Mouse (Mus musculus) liver, postnatal 0 days (tissue): ENCODE data around the gene Pgs1. TPM values are rescaled to one million over a fixed set of nuclear protein-coding genes. Genes with fewer than 3 reads are reported as not detected.

Experiments
- ATAC-seq: fragments of 200-750 bp; cut with Nextera tagmentation; 2 replicates; pipeline ENCODE4 v1.8.0; 2017; ENCODE audit warnings: mild to moderate bottlenecking, moderate library complexity
- DNase-seq: peaks from one replicate; pipeline ENCODE4 v3.0.0-alpha.2; 2016
- H3K27ac ChIP-seq: fragments of 300-500 bp; sonication (generic); 2 replicates; pipeline ENCODE4 v1.5.1; 2014; ENCODE audit warnings: antibody characterized with exemption, moderate library complexity, mild to moderate bottlenecking, low read depth
- H3K27me3 ChIP-seq: fragments of 300-500 bp; sonication (generic); 2 replicates; pipeline ENCODE4 v1.6.1; 2014; ENCODE audit warnings: low read length, control low read depth, mixed read lengths; ENCODE audit not compliant: insufficient read depth
- H3K36me3 ChIP-seq: fragments of 300-500 bp; sonication (generic); replicated peaks from 2 replicates; pipeline ENCODE4 v1.6.1; 2014; ENCODE audit warnings: mild to moderate bottlenecking, control low read depth, low read length, moderate library complexity, mixed read lengths; ENCODE audit not compliant: insufficient read depth
- H3K4me1 ChIP-seq: fragments of 300-500 bp; sonication (generic); 2 replicates; pipeline ENCODE4 v1.6.1; 2014; ENCODE audit warnings: antibody characterized with exemption, mild to moderate bottlenecking, control low read depth; ENCODE audit not compliant: insufficient read depth
- H3K4me2 ChIP-seq: fragments of 300-500 bp; sonication (generic); 2 replicates; pipeline ENCODE4 v1.6.1; 2014; ENCODE audit warnings: low read depth, mild to moderate bottlenecking, low read length, moderate library complexity, mixed read lengths
- H3K4me3 ChIP-seq: fragments of 300-500 bp; sonication (generic); 2 replicates; pipeline ENCODE4 v1.5.1; 2014; ENCODE audit warnings: low read depth, low read length
- H3K9ac ChIP-seq: fragments of 300-500 bp; sonication (generic); replicated peaks from 2 replicates; pipeline ENCODE4 v1.6.1; 2014; ENCODE audit warnings: mild to moderate bottlenecking, moderate library complexity
- H3K9me3 ChIP-seq: fragments of 300-500 bp; sonication (generic); 2 replicates; pipeline ENCODE4 v1.6.1; 2016; ENCODE audit warnings: mild to moderate bottlenecking, control low read depth, low read length, mixed read lengths
- CTCF ChIP-seq: sonication (generic); IDR thresholded peaks from 2 replicates; pipeline ENCODE4 v1.5.1; 2016; ENCODE audit warnings: antibody characterized with exemption, low read depth
- EP300 ChIP-seq: IDR thresholded peaks from 2 replicates; pipeline ENCODE4 v1.6.1; 2016; ENCODE audit warnings: antibody characterized with exemption, low read depth, mild to moderate bottlenecking
- WGBS: fragments of 180-500 bp; shearing (Covaris S2); extraction: QIAGEN DNeasy Blood & Tissue Kit; methylation state at CpG from one replicate; pipeline ENCODE4 v1.1.7; 2014; ENCODE audit not compliant: insufficient replicate concordance; 5-methylcytosine and 5-hydroxymethylcytosine counted together
- polyA plus RNA-seq: library from polyadenylated mRNA; unstranded; fragments of >200 nt; fragmentation: Nextera tagmentation; extraction: Ambion mirVana; gene quantifications from 2 replicates; pipeline ENCODE4 v1.2.1, GENCODE M21; 2015

The Pgs1 gene
- polyA plus RNA-seq, 1 experiment from 2014 or later, result 10.1 TPM

GRCm38 (mm10) chr11:118018328-118018727, 32.2 kb downstream of the Pgs1 start:
- Histone ChIP-seq H3K27me3 (no peaks in the 10 kb centered on the region), H3K27ac (no peak overlapping the region), H3K9me3 (no peaks in the 10 kb centered on the region), H3K9ac (no peak overlapping the region), H3K36me3 (peaks cover 41% of the 10 kb centered on the region), H3K4me2 (no peak overlapping the region), H3K4me3 (no peak overlapping the region), H3K4me1 (peaks cover 2% of the 10 kb centered on the region; the same call in 1 of the 2 replicates)
- TF ChIP-seq CTCF (peak; percentile 69), EP300 (no peak)
- peak; percentile 40 for DNase-seq
- 91% methylated on average over 4 of the region's 4 CpGs for WGBS
- ATAC-seq, result no peak

- 67% methylated on average over 1 of the region's 1 CpGs for WGBS
- peaks cover 53% of the 10 kb centered on the region for H3K36me3 ChIP-seq
- no peak overlapping the region for H3K4me3 ChIP-seq
These were observed 35.7 kb downstream of the Pgs1 start for GRCm38 (mm10) chr11:118021806-118022205.

GRCm38 (mm10) chr11:118023475-118023874, 37.4 kb downstream of the Pgs1 start:
- H3K27me3 ChIP-seq, result no peaks in the 10 kb centered on the region
- 86% methylated on average over 7 of the region's 7 CpGs for WGBS
- H3K36me3 ChIP-seq, result peaks cover 46% of the 10 kb centered on the region
- DNase-seq, result no peak
- no peak for ATAC-seq
- H3K9ac ChIP-seq, result no peak overlapping the region
- no peaks in the 10 kb centered on the region for H3K9me3 ChIP-seq
- no peak for TF ChIP-seq CTCF
- TF ChIP-seq EP300, result no peak
- H3K4me2 ChIP-seq, result no peak overlapping the region
- no peaks in the 10 kb centered on the region for H3K4me1 ChIP-seq
- no peak overlapping the region for H3K27ac ChIP-seq
- H3K4me3 ChIP-seq, result no peak overlapping the region

More at GRCm38 (mm10) chr11:118021806-118022205, 35.7 kb downstream of the Pgs1 start:
- ATAC-seq (peak; percentile 61; the same call in 1 of the 2 replicates), DNase-seq (peak; percentile 81)
- Histone ChIP-seq H3K9me3 (no peaks in the 10 kb centered on the region), H3K27ac (no peak overlapping the region), H3K4me2 (no peak overlapping the region), H3K4me1 (no peaks in the 10 kb centered on the region), H3K27me3 (no peaks in the 10 kb centered on the region), H3K9ac (no peak overlapping the region)
- TF ChIP-seq EP300, result no peak
- TF ChIP-seq CTCF, result peak; percentile 96

GRCm38 (mm10) chr11:118024111-118024510, 38.0 kb downstream of the Pgs1 start:
- Histone ChIP-seq H3K36me3 (peaks cover 43% of the 10 kb centered on the region), H3K4me2 (no peak overlapping the region), H3K4me3 (no peak overlapping the region), H3K4me1 (no peaks in the 10 kb centered on the region), H3K9ac (no peak overlapping the region), H3K27ac (no peak overlapping the region), H3K27me3 (no peaks in the 10 kb centered on the region), H3K9me3 (no peaks in the 10 kb centered on the region)
- 91% methylated on average over 2 of the region's 2 CpGs for WGBS
- DNase-seq (no peak), ATAC-seq (no peak)
- TF ChIP-seq EP300 (no peak), CTCF (no peak)

- WGBS, result 89% methylated on average over 6 of the region's 6 CpGs
- H3K4me3 ChIP-seq, result no peak overlapping the region
- ATAC-seq (no peak), DNase-seq (no peak)
- TF ChIP-seq CTCF (no peak), EP300 (no peak)
- peaks cover 12% of the 10 kb centered on the region for H3K36me3 ChIP-seq
- H3K9ac ChIP-seq, result no peak overlapping the region
- H3K27ac ChIP-seq, result no peak overlapping the region
- H3K9me3 ChIP-seq, result no peaks in the 10 kb centered on the region
- no peak overlapping the region for H3K4me2 ChIP-seq
- H3K4me1 ChIP-seq, result no peaks in the 10 kb centered on the region
- no peaks in the 10 kb centered on the region for H3K27me3 ChIP-seq
These were observed 43.1 kb downstream of the Pgs1 start for GRCm38 (mm10) chr11:118029170-118029569.

DNA sequence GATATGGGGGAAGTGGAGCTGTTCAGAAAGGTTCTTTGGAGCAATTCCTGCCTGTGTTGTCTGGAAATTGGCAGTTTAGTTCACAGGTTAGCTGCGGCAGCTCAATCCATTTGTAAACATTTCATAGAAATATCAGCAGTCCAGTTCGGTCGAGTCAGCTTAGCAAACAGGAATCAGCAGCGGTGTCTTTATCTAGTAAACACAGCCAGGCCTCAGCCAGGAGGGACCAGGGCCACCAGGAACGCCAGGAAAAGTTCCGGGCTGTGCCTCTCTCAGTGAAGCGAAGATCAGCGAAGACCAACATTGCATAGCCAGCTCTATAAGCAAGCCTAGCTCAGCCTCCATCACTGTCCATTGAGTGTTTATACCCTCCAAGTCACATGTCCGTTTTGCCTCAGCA, 45.0 kb downstream of the Pgs1 start:
- 72% methylated on average over 9 of the region's 9 CpGs for WGBS

GRCm38 (mm10) chr11:118034395-118034794, 48.3 kb downstream of the Pgs1 start:
- ATAC-seq, result no peak
- H3K9me3 ChIP-seq, result no peaks in the 10 kb centered on the region
- no peaks in the 10 kb centered on the region for H3K27me3 ChIP-seq
- no peak overlapping the region for H3K27ac ChIP-seq
- no peak overlapping the region for H3K4me2 ChIP-seq
- H3K36me3 ChIP-seq, result no peaks in the 10 kb centered on the region
- TF ChIP-seq CTCF, result no peak
- no peak for TF ChIP-seq EP300
- no peaks in the 10 kb centered on the region for H3K4me1 ChIP-seq
- no peak overlapping the region for H3K9ac ChIP-seq
- H3K4me3 ChIP-seq, result no peak overlapping the region
- WGBS, result 68% methylated on average over 13 of the region's 13 CpGs
- no peak for DNase-seq

More for the DNA sequence above, 45.0 kb downstream of the Pgs1 start:
- no peaks in the 10 kb centered on the region for H3K27me3 ChIP-seq
- no peak for ATAC-seq
- H3K4me2 ChIP-seq, result no peak overlapping the region
- H3K4me1 ChIP-seq, result no peaks in the 10 kb centered on the region
- no peak overlapping the region for H3K4me3 ChIP-seq
- no peaks in the 10 kb centered on the region for H3K9me3 ChIP-seq
- no peak for TF ChIP-seq CTCF
- no peak for TF ChIP-seq EP300
- no peak overlapping the region for H3K27ac ChIP-seq
- H3K36me3 ChIP-seq, result 0 out of 2 replicates have a peak, but pooled peaks cover 4% of the 10 kb centered on the region
- H3K9ac ChIP-seq, result no peak overlapping the region
- no peak for DNase-seq
